In the genomic region with DNA sequence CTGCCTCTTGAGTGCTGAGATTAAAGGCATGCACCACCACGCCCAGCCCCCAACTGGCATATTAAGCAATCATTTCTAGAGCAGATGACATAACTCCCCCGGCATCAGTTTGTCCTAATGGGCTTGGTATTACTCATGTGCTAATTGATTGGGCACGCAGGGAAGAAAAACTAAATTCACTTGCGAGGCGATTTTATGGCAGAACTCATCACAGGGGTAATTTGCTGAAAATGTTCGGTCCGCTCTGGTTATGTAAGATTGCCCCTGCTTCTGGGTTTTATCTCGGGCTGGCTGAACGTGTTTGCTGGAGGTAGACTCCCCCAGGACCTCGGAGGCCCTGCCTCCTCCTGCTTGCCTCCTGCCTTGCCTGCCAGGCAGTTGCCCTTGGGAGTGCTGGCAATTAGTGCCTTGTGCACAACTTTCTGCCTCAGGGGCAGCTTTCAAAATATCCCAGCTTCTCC, we compare ENCODE assay signal across 18 mouse cellular contexts.
A peak's percentile ranks its signal among the peaks of the same experiment; 100 is the strongest.
DNase-seq lines count a peak whose midpoint lies in the region; ATAC-seq lines count a peak whose summit lies in the region.
"Had no signal": no experiment of that assay in that cellular context is flagged by ENCODE, and none has a peak within 500 bp of the region (broad histone marks: within the 10 kb centered on the region; RNA-seq: fewer than 3 reads in every experiment).

No protein-coding gene starts in this region.

- no peak for ATAC-seq in limb, embryonic 12.5 days (ENCODE audit: insufficient number of reproducible peaks, insufficient read depth, low FRiP score, low TSS enrichment, low read depth)
- ATAC-seq: Patski had no signal

- peak overlapping the region; percentile 30; the same call in 1 of the 2 replicates for H3K27ac ChIP-seq in limb, embryonic 12.5 days
- no peak overlapping the region for H3K27ac ChIP-seq in limb, embryonic 10.5 days
- H3K27ac ChIP-seq: heart, embryonic 10.5 days; hindbrain, embryonic 15.5 days; kidney, postnatal 0 days; neural tube, embryonic 15.5 days; stomach, postnatal 0 days had no signal

- no peak overlapping the region for H3K9ac ChIP-seq in limb, embryonic 12.5 days (replicated peaks)
- H3K9ac ChIP-seq: hindbrain, embryonic 15.5 days; lung, embryonic 14.5 days; neural tube, embryonic 15.5 days had no signal

- no peaks in the 10 kb centered on the region for H3K9me3 ChIP-seq in limb, embryonic 12.5 days
- H3K9me3 ChIP-seq in limb, embryonic 10.5 days (replicated peaks): no peaks in the 10 kb centered on the region
- H3K9me3 ChIP-seq: heart, embryonic 10.5 days; hindbrain, embryonic 15.5 days; neural tube, embryonic 15.5 days had no signal

- DNase-seq in limb, embryonic 10.5 days (ENCODE audit: low spot score): no peak
- peak; percentile 52 for DNase-seq in Muller cell, postnatal 12 days (ENCODE audit: inconsistent ontology term)
- DNase-seq in brain, adult 2 months (ENCODE audit: low read depth, low spot score): peak; percentile 57
- peak; percentile 41 to 62 for DNase-seq in layer of hippocampus, adult 8-10 months (ENCODE audit: low spot score in 2 of 2)
- no peak for DNase-seq in heart, adult 11 months
- DNase-seq in kidney, postnatal 36 days: no peak
- DNase-seq in embryo, embryonic 10.5 days (ENCODE audit: low spot score): no peak
- DNase-seq: cerebellum, postnatal 25 days; lung, embryonic 14.5 days had no signal

- peak overlapping the region; percentile 22; the same call in 1 of the 2 replicates for H3K4me2 ChIP-seq in limb, embryonic 12.5 days
- H3K4me2 ChIP-seq: hindbrain, embryonic 15.5 days; lung, embryonic 14.5 days; neural tube, embryonic 15.5 days had no signal

- peaks cover 31% of the 10 kb centered on the region for H3K4me1 ChIP-seq in limb, embryonic 12.5 days (replicated peaks)
- H3K4me1 ChIP-seq in limb, embryonic 10.5 days: peaks cover 28% of the 10 kb centered on the region

- WGBS in limb, embryonic 12.5 days: 33% methylated on average over 10 of the region's 10 CpGs
- 59% methylated on average over 10 of the region's 10 CpGs for WGBS in limb, embryonic 10.5 days

- H3K36me3 ChIP-seq in limb, embryonic 12.5 days: no peaks in the 10 kb centered on the region
- H3K36me3 ChIP-seq in limb, embryonic 10.5 days: no peaks in the 10 kb centered on the region
- H3K36me3 ChIP-seq: heart, embryonic 10.5 days; hindbrain, embryonic 15.5 days; neural tube, embryonic 15.5 days had no signal

- peaks cover 39% of the 10 kb centered on the region for H3K27me3 ChIP-seq in limb, embryonic 12.5 days
- peaks cover 57% of the 10 kb centered on the region for H3K27me3 ChIP-seq in limb, embryonic 10.5 days (ENCODE audit: low read depth, poor library complexity, severe bottlenecking)
- H3K27me3 ChIP-seq: hindbrain, embryonic 15.5 days had no signal

- H3K4me3 ChIP-seq in limb, embryonic 12.5 days (replicated peaks): no peak overlapping the region
- H3K4me3 ChIP-seq in limb, embryonic 10.5 days: no peak overlapping the region
- H3K4me3 ChIP-seq: erythroblast, embryonic 14.5 days; heart, embryonic 10.5 days; hindbrain, embryonic 15.5 days; megakaryocyte, embryonic 14.5 days; neural tube, embryonic 15.5 days had no signal

Comparison
In these comparisons a context has a peak if more than half of its experiments do, and no peak if none do; other contexts are left out.
1. DNase-seq: peak in Muller cell, postnatal 12 days (single experiment), brain, adult 2 months (single experiment) and layer of hippocampus, adult 8-10 months (2 of 2); none in limb, embryonic 10.5 days (single experiment), heart, adult 11 months (single experiment), kidney, postnatal 36 days (0 of 2) and embryo, embryonic 10.5 days (single experiment).